Mouse (Mus musculus) lung, adult 2 months (tissue): ENCODE measurements around the gene Actr10. TPM values are rescaled to one million over a fixed set of nuclear protein-coding genes. Genes with fewer than 3 reads are reported as not detected.
A peak's percentile ranks its signal among the peaks of the same experiment; 100 is the strongest.

Source experiments
- DNase-seq: peaks from one replicate; pipeline ENCODE4 v3.0.0; 2022
- H3K4me1 ChIP-seq: fragments of 200-500 bp; 2 replicates; pipeline ENCODE4 v1.6.1; 2011; ENCODE audit warnings: low read length; ENCODE audit not compliant: control insufficient read depth, insufficient read depth
- H3K4me3 ChIP-seq: fragments of 200-500 bp; replicated peaks from 2 replicates; pipeline ENCODE3; 2011; ENCODE audit warnings: low read depth, mild to moderate bottlenecking, control low read depth, low read length; ENCODE audit errors: extremely low read depth
- CTCF ChIP-seq: fragments of 200-500 bp; IDR thresholded peaks from 2 replicates; pipeline ENCODE4 v1.5.1; 2011; ENCODE audit warnings: mild to moderate bottlenecking, low read length, control low read depth; ENCODE audit not compliant: insufficient read depth
- POLR2A ChIP-seq: fragments of 200-500 bp; IDR thresholded peaks from 2 replicates; pipeline ENCODE4 v1.6.1; 2011; ENCODE audit warnings: low read depth, mild to moderate bottlenecking, control low read depth, low read length, borderline replicate concordance; ENCODE audit errors: extremely low read depth
- WGBS: fragments of 180-500 bp; shearing (Covaris S2); methylation state at CpG from one replicate; pipeline ENCODE4 v1.1.7; 2018; 5-methylcytosine and 5-hydroxymethylcytosine counted together
- polyA plus RNA-seq: library from polyadenylated mRNA; depleted of rRNA; stranded (reverse); fragments of >200 nt; gene quantifications from 2 replicates; pipeline ENCODE4 v1.2.3, GENCODE M21; 2012

Gene Actr10
- polyA plus RNA-seq, 1 experiment: 26.5 TPM

DNA sequence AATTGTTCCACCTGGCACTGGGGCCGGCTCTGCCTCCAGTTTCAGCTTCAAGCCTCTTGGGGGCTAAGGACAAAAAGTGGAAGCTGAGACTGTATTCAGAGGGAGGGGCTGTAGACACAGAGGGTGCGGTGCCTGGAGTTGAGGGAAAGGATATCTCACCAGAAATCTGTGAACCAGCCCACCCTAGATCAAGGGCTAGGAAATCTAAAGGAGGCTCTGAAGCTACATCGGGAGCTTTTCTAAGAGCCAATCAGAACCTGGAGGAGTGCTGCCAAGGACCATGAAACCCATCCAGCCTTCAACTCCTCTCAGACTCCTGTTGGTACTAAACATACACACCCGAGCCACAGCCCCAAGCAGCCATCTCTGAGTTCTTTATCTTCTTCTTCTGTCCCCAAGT, 29.6 kb upstream of the Actr10 start:
- DNase-seq: no peak
- TF ChIP-seq CTCF: no peak
- TF ChIP-seq POLR2A: no peak
- Histone ChIP-seq H3K4me1 (peaks cover 4% of the 10 kb centered on the region; the same call in 1 of the 2 replicates), H3K4me3 (no peak overlapping the region)
- 65% methylated on average over 4 of the region's 4 CpGs for WGBS

- peaks cover 4% of the 10 kb centered on the region; the same call in 1 of the 2 replicates for H3K4me1 ChIP-seq
- TF ChIP-seq CTCF (peak; percentile 80), POLR2A (no peak)
- peak; percentile 88 for DNase-seq
- H3K4me3 ChIP-seq: no peak overlapping the region
- WGBS: 8% methylated on average over 9 of the region's 9 CpGs
Observed at GRCm38 (mm10) chr12:70910241-70910720, 27.4 kb upstream of the Actr10 start.

DNA sequence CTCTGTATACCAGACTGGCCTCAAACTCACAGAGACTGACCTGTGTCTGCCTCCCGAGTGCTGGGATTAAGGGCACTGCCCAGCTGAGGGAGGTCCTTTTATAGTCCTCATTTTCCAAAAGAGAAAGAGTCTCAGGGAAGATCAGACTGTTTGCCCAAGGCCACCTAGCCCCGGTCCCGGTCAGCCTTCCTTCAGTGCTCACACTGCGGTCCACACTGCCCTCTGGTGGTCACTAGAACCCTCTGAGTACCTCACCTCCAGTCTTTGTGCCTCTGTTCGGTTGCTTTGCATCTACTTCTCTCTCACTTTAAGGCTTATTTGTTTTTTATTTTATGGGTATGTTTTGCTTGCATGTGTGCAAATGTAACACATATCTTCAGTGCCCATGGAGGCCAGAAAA, 26.6 kb upstream of the Actr10 start:
- WGBS: 5% methylated on average over 5 of the region's 5 CpGs
- peak; percentile 96 for TF ChIP-seq CTCF
- no peak for TF ChIP-seq POLR2A
- Histone ChIP-seq H3K4me3 (no peak overlapping the region), H3K4me1 (peaks cover 4% of the 10 kb centered on the region; the same call in 1 of the 2 replicates)
- DNase-seq: peak; percentile 77

DNA sequence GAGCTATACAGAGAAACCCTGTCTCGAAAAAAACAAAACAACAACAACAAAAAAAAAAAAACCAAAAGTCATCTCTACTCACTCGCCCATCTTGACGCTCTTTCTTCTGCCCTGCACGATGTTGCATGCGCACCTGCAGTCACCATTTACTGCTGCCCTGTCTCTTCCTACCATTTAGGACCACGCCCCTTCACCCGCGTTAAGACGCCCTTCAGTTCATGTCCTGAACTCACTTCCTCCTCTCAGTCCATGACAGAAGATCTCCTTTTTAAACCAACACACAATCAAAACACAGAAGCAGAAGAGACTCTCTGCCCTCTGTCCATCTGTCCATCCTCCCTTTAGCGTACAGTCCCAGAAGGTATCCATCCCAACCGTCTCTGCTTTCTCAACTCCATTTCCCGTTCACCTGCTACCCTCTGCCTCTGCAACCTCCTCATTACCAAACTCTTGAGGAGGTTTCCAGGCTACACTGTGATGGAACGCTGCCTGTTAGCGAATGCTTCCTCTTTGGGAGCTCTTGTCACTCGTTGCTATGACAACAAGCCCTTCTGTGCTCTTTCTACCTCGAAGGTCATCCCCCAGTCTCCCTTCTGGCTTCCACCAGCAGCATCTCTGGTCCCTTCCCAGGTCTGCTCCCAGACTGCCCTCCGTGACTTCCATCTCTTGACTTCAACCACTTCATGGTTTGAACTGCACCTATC, 25.8 kb upstream of the Actr10 start:
- no peak overlapping the region for H3K4me3 ChIP-seq
- 59% methylated on average over 17 of the region's 17 CpGs for WGBS
- DNase-seq: no peak
- TF ChIP-seq CTCF (no peak), POLR2A (no peak)
- peaks cover 4% of the 10 kb centered on the region; the same call in 1 of the 2 replicates for H3K4me1 ChIP-seq

- Histone ChIP-seq H3K4me1 (peaks cover 4% of the 10 kb centered on the region; the same call in 1 of the 2 replicates), H3K4me3 (no peak overlapping the region)
- peak; percentile 75 for DNase-seq
- 29% methylated on average over 3 of the region's 3 CpGs for WGBS
- TF ChIP-seq POLR2A (no peak), CTCF (peak; percentile 77)
Observed at GRCm38 (mm10) chr12:70913429-70913828, 24.2 kb upstream of the Actr10 start.

- 41% methylated on average over 11 of the region's 11 CpGs for WGBS
- no peak for DNase-seq
- Histone ChIP-seq H3K4me1 (peaks cover 4% of the 10 kb centered on the region; the same call in 1 of the 2 replicates), H3K4me3 (no peak overlapping the region)
- no peak for TF ChIP-seq POLR2A
- TF ChIP-seq CTCF: no peak
Observed at GRCm38 (mm10) chr12:70914387-70914786, 23.3 kb upstream of the Actr10 start.

GRCm38 (mm10) chr12:70929781-70930180, 7.9 kb upstream of the Actr10 start:
- DNase-seq: no peak
- WGBS: 67% methylated on average over 4 of the region's 4 CpGs
- H3K4me1 ChIP-seq: no peaks in the 10 kb centered on the region
- TF ChIP-seq POLR2A (no peak), CTCF (no peak)
- no peak overlapping the region for H3K4me3 ChIP-seq

DNA sequence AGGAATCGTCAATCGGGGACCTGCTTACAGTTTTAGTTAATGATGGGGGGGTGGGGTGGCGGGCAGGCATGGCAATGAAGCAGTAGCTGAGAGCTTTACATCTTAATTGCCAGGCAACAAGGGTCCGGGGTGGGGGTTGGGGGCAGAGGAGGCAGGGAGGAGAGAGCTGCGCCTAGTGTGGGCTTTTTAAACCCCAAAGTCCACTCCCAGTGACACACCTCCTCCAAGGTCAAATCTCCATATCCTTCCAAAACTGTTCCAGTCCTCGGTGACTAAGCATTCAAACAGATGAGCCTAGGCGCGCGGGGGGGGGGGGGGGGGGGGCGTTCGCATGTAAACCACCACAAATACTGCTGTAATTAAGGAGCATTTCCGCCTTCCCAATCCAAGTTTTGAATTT, 507 bp upstream of the Actr10 start:
- peaks cover 5% of the 10 kb centered on the region for H3K4me1 ChIP-seq
- no peak for DNase-seq
- 28% methylated on average over 11 of the region's 12 CpGs for WGBS
- TF ChIP-seq CTCF: no peak
- no peak for TF ChIP-seq POLR2A
- H3K4me3 ChIP-seq: peak overlapping the region; percentile 66

DNA sequence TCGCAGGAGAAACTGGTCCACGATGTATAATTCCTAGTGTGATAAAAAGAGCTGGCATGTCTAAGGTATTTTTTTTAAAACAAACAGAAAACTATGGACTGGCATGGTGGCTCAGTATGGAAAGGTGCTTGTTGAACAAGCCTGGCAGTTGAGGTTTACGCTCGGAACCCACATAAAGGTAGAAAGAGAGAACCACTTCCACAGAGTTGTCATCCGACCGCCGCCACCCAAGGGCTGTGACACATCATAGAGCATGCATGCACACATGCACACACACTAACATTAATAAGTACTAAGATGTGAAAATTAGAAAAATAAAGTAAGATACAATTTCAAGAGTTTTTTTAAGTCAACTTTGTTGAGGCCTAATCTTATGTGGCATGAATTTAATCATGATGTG, 3.1 kb downstream of the Actr10 start:
- Histone ChIP-seq H3K4me3 (no peak overlapping the region), H3K4me1 (peaks cover 5% of the 10 kb centered on the region)
- TF ChIP-seq POLR2A: no peak
- DNase-seq: no peak
- 94% methylated on average over 7 of the region's 7 CpGs for WGBS

GRCm38 (mm10) chr12:70944181-70944580, 6.5 kb downstream of the Actr10 start:
- WGBS: 94% methylated on average over 5 of the region's 5 CpGs
- H3K4me1 ChIP-seq: peaks cover 2% of the 10 kb centered on the region
- no peak for TF ChIP-seq POLR2A
- no peak for TF ChIP-seq CTCF
- H3K4me3 ChIP-seq: no peak overlapping the region
- DNase-seq: no peak
